Mouse (Mus musculus) gastrocnemius, adult 8-10 months (tissue): Measurements from ENCODE around the gene Gm9573. TPM values are rescaled to one million over a fixed set of nuclear protein-coding genes. Genes with fewer than 3 reads are reported as not detected.
A peak's percentile ranks its signal among the peaks of the same experiment; 100 is the strongest.

Experiments used
- DNase-seq, 2 experiments: peaks; one replicate each; pipeline ENCODE4 v3.0.0; 2022; ENCODE audit warnings: low spot score in 2 of 2
- total RNA-seq, 4 experiments: library from RNA; stranded (reverse); gene quantifications; 2 replicates each; pipeline ENCODE4 v1.2.4; 2022

Gm9573 gene
- total RNA-seq: not detected

- DNase-seq: no peak
Observed at GRCm38 (mm10) chr17:35626537-35626936, at the start of gene Gm9573. Gene Gm9573 (minus strand): TSS chr17:35626637.

GRCm38 (mm10) chr17:35673416-35674035 lies 47.1 kb upstream of the Gm9573 start, which contains the start of gene Gtf2h4:
Gene Gtf2h4 (minus strand): TSS chr17:35673739.
- DNase-seq: peak; percentile 81 to 86

GRCm38 (mm10) chr17:35672527-35672926 lies 46.1 kb upstream of the Gm9573 start:
- DNase-seq: no peak

- DNase-seq: no peak
Observed at GRCm38 (mm10) chr17:35671846-35672245, 45.4 kb upstream of the Gm9573 start.

GRCm38 (mm10) chr17:35669731-35670130 lies 43.3 kb upstream of the Gm9573 start:
- DNase-seq: no peak

- peak; percentile 97 for DNase-seq
Observed at GRCm38 (mm10) chr17:35667334-35668065, 41.1 kb upstream of the Gm9573 start, which contains the start of gene Vars2. Gene Vars2 (minus strand): TSS chr17:35667592.

GRCm38 (mm10) chr17:35666851-35667256 lies 40.4 kb upstream of the Gm9573 start:
- no peak for DNase-seq

GRCm38 (mm10) chr17:35665957-35666515 lies 39.6 kb upstream of the Gm9573 start:
- no peak for DNase-seq

GRCm38 (mm10) chr17:35653086-35653485 lies 26.6 kb upstream of the Gm9573 start:
- DNase-seq: no peak

- no peak for DNase-seq
Observed at GRCm38 (mm10) chr17:35649429-35649828, 23.0 kb upstream of the Gm9573 start.

GRCm38 (mm10) chr17:35643609-35644236 lies 17.3 kb upstream of the Gm9573 start, which contains the start of gene Mucl3:
Gene Mucl3 (minus strand): TSS chr17:35643695.
- DNase-seq: no peak

- no peak for DNase-seq
Observed at GRCm38 (mm10) chr17:35639352-35639751, 12.9 kb upstream of the Gm9573 start.

GRCm38 (mm10) chr17:35638475-35639190 lies 12.2 kb upstream of the Gm9573 start:
- peak in 1 of 2 experiments; percentile 45 for DNase-seq

- DNase-seq: no peak
Observed at GRCm38 (mm10) chr17:35636363-35636762, 9.9 kb upstream of the Gm9573 start.

GRCm38 (mm10) chr17:35635699-35636111 lies 9.3 kb upstream of the Gm9573 start:
- DNase-seq: peak; percentile 55 to 57

- no peak for DNase-seq
Observed at GRCm38 (mm10) chr17:35635202-35635601, 8.8 kb upstream of the Gm9573 start.

- no peak for DNase-seq
Observed at GRCm38 (mm10) chr17:35633992-35634391, 7.6 kb upstream of the Gm9573 start.

GRCm38 (mm10) chr17:35617127-35617526 lies 9.3 kb downstream of the Gm9573 start:
- no peak for DNase-seq

- no peak for DNase-seq
Observed at GRCm38 (mm10) chr17:35601736-35602354, 24.6 kb downstream of the Gm9573 start.

GRCm38 (mm10) chr17:35601249-35601648 lies 25.2 kb downstream of the Gm9573 start, which contains the start of gene Sfta2:
Gene Sfta2 (plus strand): TSS chr17:35601549.
- no peak for DNase-seq

- no peak for DNase-seq
Observed at GRCm38 (mm10) chr17:35597399-35597798, 29.0 kb downstream of the Gm9573 start.
